Mouse (Mus musculus): Measurements from ENCODE around the gene Ptpn3.
"Not testable (repeated sequence)": the region's sequence is repeated elsewhere in the genome, so short reads cannot be mapped to it uniquely, and the experiment has no call there.

Gene Ptpn3

GRCm38 (mm10) chr4:57211706-57212105 is 89.9 kb downstream of the Ptpn3 start:
- peak; percentile 45 for DNase-seq

GRCm38 (mm10) chr4:57205908-57206307 is 95.7 kb downstream of the Ptpn3 start:
- no peak for DNase-seq

- DNase-seq: no peak
Observed at GRCm38 (mm10) chr4:57204780-57205179, 96.9 kb downstream of the Ptpn3 start.

GRCm38 (mm10) chr4:57202660-57203361 is 98.8 kb downstream of the Ptpn3 start:
- no peak for DNase-seq

- no peak for DNase-seq
Observed at GRCm38 (mm10) chr4:57202132-57202531, 99.5 kb downstream of the Ptpn3 start.

- DNase-seq: no peak
Observed at GRCm38 (mm10) chr4:57200661-57201060, 101.0 kb downstream of the Ptpn3 start.

- not testable (repeated sequence) for DNase-seq
Observed at GRCm38 (mm10) chr4:57198666-57199393, 102.8 kb downstream of the Ptpn3 start.

GRCm38 (mm10) chr4:57191543-57192283 is 109.9 kb downstream of the Ptpn3 start:
- no peak for DNase-seq

- DNase-seq: no peak
Observed at GRCm38 (mm10) chr4:57189881-57190280, 111.8 kb downstream of the Ptpn3 start.

- DNase-seq: no peak
Observed at GRCm38 (mm10) chr4:57186035-57186434, 115.6 kb downstream of the Ptpn3 start.

- DNase-seq: no peak
Observed at GRCm38 (mm10) chr4:57185462-57185861, 116.2 kb downstream of the Ptpn3 start.

- DNase-seq: no peak
Observed at GRCm38 (mm10) chr4:57183493-57183892, 118.1 kb downstream of the Ptpn3 start.

- DNase-seq: peak; percentile 45
Observed at GRCm38 (mm10) chr4:57181538-57181937, 120.1 kb downstream of the Ptpn3 start.

- no peak for DNase-seq
Observed at GRCm38 (mm10) chr4:57178881-57179280, 122.8 kb downstream of the Ptpn3 start.

- DNase-seq: no peak
Observed at GRCm38 (mm10) chr4:57175329-57175728, 126.3 kb downstream of the Ptpn3 start.

- no peak for DNase-seq
Observed at GRCm38 (mm10) chr4:57172861-57173260, 128.8 kb downstream of the Ptpn3 start.

GRCm38 (mm10) chr4:57171817-57172216 is 129.8 kb downstream of the Ptpn3 start:
- DNase-seq: peak; percentile 20

GRCm38 (mm10) chr4:57168680-57169079 is 133.0 kb downstream of the Ptpn3 start:
- DNase-seq: no peak

- no peak for DNase-seq
Observed at GRCm38 (mm10) chr4:57168277-57168676, 133.4 kb downstream of the Ptpn3 start.

- DNase-seq: peak; percentile 33
Observed at GRCm38 (mm10) chr4:57166922-57167870, 134.4 kb downstream of the Ptpn3 start.

- no peak for DNase-seq
Observed at GRCm38 (mm10) chr4:57165654-57166053, 136.0 kb downstream of the Ptpn3 start.

- no peak for DNase-seq
Observed at GRCm38 (mm10) chr4:57164578-57165210, 136.9 kb downstream of the Ptpn3 start.
